Mouse (Mus musculus): Measurements from ENCODE around the gene Zfp638. TPM values are rescaled to one million over a fixed set of nuclear protein-coding genes. Genes with fewer than 3 reads are reported as not detected.

The Zfp638 gene
- polyA plus RNA-seq, 1 experiment: 12.6 TPM

DNA sequence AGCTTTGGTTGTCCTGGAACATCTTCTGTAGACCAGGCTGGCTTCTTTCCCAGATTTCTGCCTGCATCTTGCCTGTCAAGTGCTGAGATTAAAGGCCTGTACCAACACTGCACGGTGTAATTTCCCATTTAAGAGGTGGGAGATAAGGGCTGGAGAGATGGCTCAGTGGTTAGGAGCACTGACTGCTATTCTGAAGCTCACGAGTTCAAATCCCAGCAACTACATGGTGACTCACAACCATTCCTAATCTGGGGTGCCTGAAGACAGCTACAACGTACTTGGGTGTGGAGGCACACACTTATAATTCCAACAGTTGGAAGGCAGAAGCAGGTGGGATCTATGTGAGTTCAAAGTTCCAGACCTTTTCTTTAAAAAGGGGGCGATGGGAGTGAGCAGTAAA lies 46.8 kb downstream of the Zfp638 start:
- TF ChIP-seq POLR2A (IDR thresholded peaks at IDR 0.05; ENCODE audit: control insufficient read depth, low read depth, low read length) (no peak), CTCF (IDR thresholded peaks at IDR 0.05; ENCODE audit: control insufficient read depth, insufficient read depth, insufficient replicate concordance, low read depth, low read length) (no peak)
- no peaks in the 10 kb centered on the region for H3K36me3 ChIP-seq (ENCODE audit: control insufficient read depth, insufficient read depth, low read length)
- H3K27me3 ChIP-seq (ENCODE audit: control insufficient read depth, insufficient read depth, low read length): no peaks in the 10 kb centered on the region
- H3K4me1 ChIP-seq (ENCODE audit: control insufficient read depth, insufficient read depth, low read length): no peaks in the 10 kb centered on the region
- no peak overlapping the region for H3K27ac ChIP-seq (ENCODE audit: control insufficient read depth, insufficient read depth, low read depth, low read length)
- H3K4me3 ChIP-seq (ENCODE audit: control insufficient read depth, low read depth, low read length): peak overlapping the region; percentile 97; the same call in 1 of the 2 replicates

- TF ChIP-seq CTCF (IDR thresholded peaks at IDR 0.05; ENCODE audit: control insufficient read depth, insufficient read depth, insufficient replicate concordance, low read depth, low read length) (peak; percentile 99), POLR2A (IDR thresholded peaks at IDR 0.05; ENCODE audit: control insufficient read depth, low read depth, low read length) (peak; percentile 98; the same call in 1 of the 2 replicates)
- H3K27ac ChIP-seq (ENCODE audit: control insufficient read depth, insufficient read depth, low read depth, low read length): peak overlapping the region; percentile 95
- no peaks in the 10 kb centered on the region for H3K27me3 ChIP-seq (ENCODE audit: control insufficient read depth, insufficient read depth, low read length)
- peak overlapping the region; percentile 97 for H3K4me3 ChIP-seq (ENCODE audit: control insufficient read depth, low read depth, low read length)
- no peaks in the 10 kb centered on the region for H3K4me1 ChIP-seq (ENCODE audit: control insufficient read depth, insufficient read depth, low read length)
- no peaks in the 10 kb centered on the region for H3K36me3 ChIP-seq (ENCODE audit: control insufficient read depth, insufficient read depth, low read length)
These were observed 47.3 kb downstream of the Zfp638 start for GRCm38 (mm10) chr6:83914183-83914719.

GRCm38 (mm10) chr6:83914720-83915271 lies 47.9 kb downstream of the Zfp638 start:
- H3K36me3 ChIP-seq (ENCODE audit: control insufficient read depth, insufficient read depth, low read length): no peaks in the 10 kb centered on the region
- peak overlapping the region; percentile 95 for H3K27ac ChIP-seq (ENCODE audit: control insufficient read depth, insufficient read depth, low read depth, low read length)
- peak overlapping the region; percentile 97 for H3K4me3 ChIP-seq (ENCODE audit: control insufficient read depth, low read depth, low read length)
- no peaks in the 10 kb centered on the region for H3K4me1 ChIP-seq (ENCODE audit: control insufficient read depth, insufficient read depth, low read length)
- no peaks in the 10 kb centered on the region for H3K27me3 ChIP-seq (ENCODE audit: control insufficient read depth, insufficient read depth, low read length)
- no peak; the same call in 1 of the 2 replicates for TF ChIP-seq POLR2A (IDR thresholded peaks at IDR 0.05; ENCODE audit: control insufficient read depth, low read depth, low read length)

- H3K27me3 ChIP-seq (ENCODE audit: control insufficient read depth, insufficient read depth, low read length): no peaks in the 10 kb centered on the region
- H3K4me3 ChIP-seq (ENCODE audit: control insufficient read depth, low read depth, low read length): no peak overlapping the region
- TF ChIP-seq CTCF (IDR thresholded peaks at IDR 0.05; ENCODE audit: control insufficient read depth, insufficient read depth, insufficient replicate concordance, low read depth, low read length) (no peak), POLR2A (IDR thresholded peaks at IDR 0.05; ENCODE audit: control insufficient read depth, low read depth, low read length) (no peak)
- peaks cover 1% of the 10 kb centered on the region; the same call in 1 of the 2 replicates for H3K36me3 ChIP-seq (ENCODE audit: control insufficient read depth, insufficient read depth, low read length)
- H3K4me1 ChIP-seq (ENCODE audit: control insufficient read depth, insufficient read depth, low read length): no peaks in the 10 kb centered on the region
- H3K27ac ChIP-seq (ENCODE audit: control insufficient read depth, insufficient read depth, low read depth, low read length): no peak overlapping the region
These were observed 60.5 kb downstream of the Zfp638 start for GRCm38 (mm10) chr6:83927418-83927817.

DNA sequence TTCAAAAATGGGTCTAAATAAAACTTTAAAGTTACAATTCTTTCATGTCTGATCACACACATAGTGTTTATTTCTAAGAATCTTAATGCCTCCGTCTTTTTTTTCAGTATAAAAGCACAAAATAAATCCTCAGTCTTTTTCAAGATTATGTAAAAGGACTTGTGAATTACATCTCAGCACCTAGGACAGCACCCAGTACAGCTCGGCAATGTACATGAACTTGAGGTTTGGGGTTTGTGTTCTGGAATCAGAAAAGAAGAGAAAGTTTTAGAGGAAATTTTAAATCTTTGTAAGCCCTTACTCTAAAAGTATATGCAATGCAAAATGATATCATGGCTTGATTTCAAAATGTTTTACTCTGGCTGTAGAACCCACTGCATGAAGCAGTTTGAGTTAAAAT lies 61.3 kb downstream of the Zfp638 start:
- H3K4me1 ChIP-seq (ENCODE audit: control insufficient read depth, insufficient read depth, low read length): no peaks in the 10 kb centered on the region
- no peak for TF ChIP-seq CTCF (IDR thresholded peaks at IDR 0.05; ENCODE audit: control insufficient read depth, insufficient read depth, insufficient replicate concordance, low read depth, low read length)
- no peak for TF ChIP-seq POLR2A (IDR thresholded peaks at IDR 0.05; ENCODE audit: control insufficient read depth, low read depth, low read length)
- H3K36me3 ChIP-seq (ENCODE audit: control insufficient read depth, insufficient read depth, low read length): peaks cover 1% of the 10 kb centered on the region; the same call in 1 of the 2 replicates
- no peaks in the 10 kb centered on the region for H3K27me3 ChIP-seq (ENCODE audit: control insufficient read depth, insufficient read depth, low read length)
- no peak overlapping the region for H3K4me3 ChIP-seq (ENCODE audit: control insufficient read depth, low read depth, low read length)
- H3K27ac ChIP-seq (ENCODE audit: control insufficient read depth, insufficient read depth, low read depth, low read length): no peak overlapping the region

GRCm38 (mm10) chr6:83939492-83939891 lies 72.6 kb downstream of the Zfp638 start:
- H3K4me3 ChIP-seq (ENCODE audit: control insufficient read depth, low read depth, low read length): no peak overlapping the region
- no peaks in the 10 kb centered on the region for H3K27me3 ChIP-seq (ENCODE audit: control insufficient read depth, insufficient read depth, low read length)
- H3K4me1 ChIP-seq (ENCODE audit: control insufficient read depth, insufficient read depth, low read length): no peaks in the 10 kb centered on the region
- no peaks in the 10 kb centered on the region for H3K36me3 ChIP-seq (ENCODE audit: control insufficient read depth, insufficient read depth, low read length)
- H3K27ac ChIP-seq (ENCODE audit: control insufficient read depth, insufficient read depth, low read depth, low read length): no peak overlapping the region
- TF ChIP-seq POLR2A (IDR thresholded peaks at IDR 0.05; ENCODE audit: control insufficient read depth, low read depth, low read length) (no peak), CTCF (IDR thresholded peaks at IDR 0.05; ENCODE audit: control insufficient read depth, insufficient read depth, insufficient replicate concordance, low read depth, low read length) (no peak)

- no peaks in the 10 kb centered on the region for H3K27me3 ChIP-seq (ENCODE audit: control insufficient read depth, insufficient read depth, low read length)
- TF ChIP-seq POLR2A (IDR thresholded peaks at IDR 0.05; ENCODE audit: control insufficient read depth, low read depth, low read length): no peak
- TF ChIP-seq CTCF (IDR thresholded peaks at IDR 0.05; ENCODE audit: control insufficient read depth, insufficient read depth, insufficient replicate concordance, low read depth, low read length): no peak
- no peak overlapping the region for H3K4me3 ChIP-seq (ENCODE audit: control insufficient read depth, low read depth, low read length)
- no peaks in the 10 kb centered on the region for H3K4me1 ChIP-seq (ENCODE audit: control insufficient read depth, insufficient read depth, low read length)
- H3K36me3 ChIP-seq (ENCODE audit: control insufficient read depth, insufficient read depth, low read length): no peaks in the 10 kb centered on the region
- no peak overlapping the region for H3K27ac ChIP-seq (ENCODE audit: control insufficient read depth, insufficient read depth, low read depth, low read length)
These were observed 75.9 kb downstream of the Zfp638 start for GRCm38 (mm10) chr6:83942806-83943205.
